Mouse (Mus musculus): ENCODE results near the gene Tpcn1.

Tpcn1 gene

DNA sequence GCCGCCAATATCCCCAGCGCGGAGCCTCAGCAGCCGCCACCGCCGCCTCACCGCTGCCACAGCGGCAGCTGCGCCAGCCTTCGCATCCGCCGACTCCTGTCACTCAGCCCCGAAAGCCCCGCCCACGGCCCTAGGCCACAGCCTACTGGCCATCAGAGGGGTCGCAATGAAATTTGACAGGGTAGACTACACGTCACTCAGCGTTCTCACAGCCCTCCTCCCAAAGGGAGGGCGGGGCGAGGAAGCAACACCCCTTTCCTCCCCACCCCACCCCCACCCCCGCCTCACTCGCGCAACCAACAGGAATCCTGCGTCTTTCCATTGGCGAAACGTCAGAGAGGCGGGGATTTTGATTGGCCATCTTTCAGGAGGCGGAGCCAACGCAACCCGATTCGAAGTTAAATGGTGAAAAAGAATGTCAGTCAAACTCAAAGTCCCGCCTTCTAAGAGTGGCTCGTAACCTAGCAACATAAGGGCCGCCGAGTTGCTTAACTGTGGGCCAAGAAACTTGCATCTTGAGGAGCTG lies at the start of gene Tpcn1, which contains the start of gene Iqcd:
Tpcn1 (minus strand) TSS at position 105 of the 526 bp plus-strand sequence.
Iqcd (plus strand) TSS at position 448 of the 526 bp plus-strand sequence.
- peak; percentile 99 for DNase-seq

- no peak for DNase-seq
Measured at GRCm38 (mm10) chr5:120635633-120636032, 47.2 kb upstream of the Tpcn1 start.

GRCm38 (mm10) chr5:120634860-120635259 lies 46.4 kb upstream of the Tpcn1 start:
- no peak for DNase-seq

- no peak for DNase-seq
Measured at GRCm38 (mm10) chr5:120634131-120634530, 45.7 kb upstream of the Tpcn1 start, which contains the start of gene Cfap73. Gene Cfap73 (minus strand): TSS chr5:120634235.

GRCm38 (mm10) chr5:120631892-120632291 lies 43.4 kb upstream of the Tpcn1 start:
- DNase-seq: no peak

DNA sequence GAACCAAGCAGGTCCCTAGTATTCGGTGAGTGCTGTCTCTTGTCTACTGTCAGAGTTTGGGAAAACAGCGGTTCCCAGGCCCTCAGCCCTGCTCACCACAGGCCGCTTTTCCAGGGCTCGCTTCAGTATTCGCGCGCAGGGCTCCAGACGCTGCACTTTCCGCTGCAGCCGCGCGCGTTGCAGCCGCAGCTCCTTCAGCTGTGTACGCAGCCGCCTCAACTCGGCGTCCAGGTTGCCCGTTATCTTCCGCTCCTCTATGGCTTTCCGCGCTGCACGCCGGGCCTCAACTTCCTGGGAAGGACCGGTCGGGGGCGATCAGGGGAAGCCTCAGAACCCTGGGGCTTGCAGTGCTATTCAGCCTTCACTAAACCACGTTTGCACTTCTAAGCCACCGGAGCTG lies 42.7 kb upstream of the Tpcn1 start:
- no peak for DNase-seq

DNA sequence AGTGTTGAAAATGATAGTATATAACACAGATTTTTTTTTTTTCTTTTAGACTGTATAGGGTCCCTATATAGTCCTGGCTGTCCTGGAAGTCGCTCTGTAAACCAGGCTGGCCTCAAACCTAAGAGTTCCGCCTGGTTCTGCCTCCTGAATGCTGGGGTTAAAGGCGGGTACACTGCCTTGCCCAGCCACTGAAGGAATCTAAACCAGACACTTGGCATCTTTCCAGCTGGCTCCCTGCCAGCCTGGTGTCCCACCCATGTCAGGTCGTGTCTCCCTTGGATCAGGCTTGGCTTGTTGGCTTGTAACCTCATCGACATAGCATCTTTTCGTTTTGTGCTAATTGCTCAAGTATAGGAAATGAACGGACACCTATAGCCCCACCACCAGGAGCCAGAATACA lies 40.2 kb upstream of the Tpcn1 start:
- DNase-seq: no peak

- no peak for DNase-seq
Measured at GRCm38 (mm10) chr5:120627515-120628300, 39.2 kb upstream of the Tpcn1 start.

DNA sequence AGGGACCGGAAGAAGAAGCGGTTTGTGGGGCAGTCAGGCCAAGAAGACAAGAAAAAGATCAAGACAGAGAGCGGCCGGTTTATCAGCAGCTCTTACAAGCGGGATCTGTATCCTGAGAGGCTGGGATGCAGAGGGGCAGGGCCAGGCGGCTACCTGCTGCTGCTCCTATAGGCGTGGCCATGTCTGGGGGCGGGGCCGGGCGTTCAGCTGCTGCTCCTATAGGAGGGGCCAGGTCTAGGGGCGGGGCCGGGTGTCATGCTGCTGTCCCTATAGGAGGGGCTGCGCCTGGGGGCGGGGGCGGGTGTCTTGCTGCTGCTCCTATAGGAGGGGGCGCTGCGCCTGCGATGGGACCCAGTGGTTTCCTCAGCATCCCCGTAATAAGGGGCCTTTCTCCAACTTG lies 37.9 kb upstream of the Tpcn1 start:
- DNase-seq: no peak

DNA sequence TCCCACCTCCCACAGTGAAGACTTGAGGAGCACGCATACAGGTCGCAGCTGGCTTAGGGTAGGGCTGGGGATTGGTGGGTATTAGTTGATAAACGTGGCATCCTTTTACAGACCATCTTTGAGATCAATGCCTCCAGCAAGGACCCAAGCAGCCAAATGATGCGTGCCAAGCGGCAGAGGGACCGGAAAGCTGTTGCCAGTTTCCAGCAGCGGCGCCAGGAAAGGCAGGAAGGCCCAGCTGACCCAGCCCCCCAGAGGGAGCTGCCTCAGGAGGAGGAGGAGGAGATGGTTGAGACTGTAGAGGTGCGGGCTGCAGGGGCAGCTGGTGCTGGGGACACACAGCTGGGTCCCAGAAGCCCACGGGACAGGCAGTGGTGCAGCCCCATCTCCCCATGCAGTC lies 36.0 kb upstream of the Tpcn1 start:
- no peak for DNase-seq

GRCm38 (mm10) chr5:120622198-120622851 lies 33.9 kb upstream of the Tpcn1 start:
- DNase-seq: no peak

- no peak for DNase-seq
Measured at GRCm38 (mm10) chr5:120621846-120622197, 33.3 kb upstream of the Tpcn1 start.

DNA sequence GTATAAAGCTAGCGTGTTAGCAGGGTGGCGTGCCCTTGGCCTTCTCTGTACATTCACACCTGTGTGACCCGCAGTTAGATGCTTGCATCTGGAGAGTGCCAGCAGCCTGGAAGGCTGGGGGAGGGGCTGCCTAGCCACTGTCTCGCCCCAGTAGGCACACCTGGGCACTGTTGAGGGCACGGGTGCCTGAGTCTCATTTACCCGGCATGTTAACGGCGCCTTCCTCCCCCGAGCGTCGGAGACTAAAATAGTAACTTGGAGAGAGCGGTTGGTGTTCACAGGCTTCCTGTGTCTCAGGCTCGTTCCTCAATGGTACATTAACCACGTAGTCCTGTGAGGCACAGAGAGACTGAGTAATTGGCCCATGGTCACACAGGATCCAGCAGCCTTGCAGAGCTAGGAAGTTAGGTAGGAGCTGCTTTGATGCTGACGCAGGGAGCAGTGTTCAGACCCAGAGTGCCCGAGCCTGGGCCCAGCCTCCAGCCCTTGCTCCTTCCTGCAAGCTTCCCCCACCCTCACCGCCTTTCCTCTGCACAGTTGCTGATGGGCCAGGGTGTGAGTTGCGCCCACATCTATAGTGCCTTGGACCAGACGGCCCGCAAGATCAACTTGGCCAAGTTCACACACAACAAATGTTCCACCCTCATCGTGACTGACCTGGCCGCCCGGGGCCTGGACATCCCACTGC lies 32.7 kb upstream of the Tpcn1 start:
- no peak for DNase-seq

GRCm38 (mm10) chr5:120620375-120621077 lies 32.1 kb upstream of the Tpcn1 start:
- DNase-seq: peak; percentile 82

DNA sequence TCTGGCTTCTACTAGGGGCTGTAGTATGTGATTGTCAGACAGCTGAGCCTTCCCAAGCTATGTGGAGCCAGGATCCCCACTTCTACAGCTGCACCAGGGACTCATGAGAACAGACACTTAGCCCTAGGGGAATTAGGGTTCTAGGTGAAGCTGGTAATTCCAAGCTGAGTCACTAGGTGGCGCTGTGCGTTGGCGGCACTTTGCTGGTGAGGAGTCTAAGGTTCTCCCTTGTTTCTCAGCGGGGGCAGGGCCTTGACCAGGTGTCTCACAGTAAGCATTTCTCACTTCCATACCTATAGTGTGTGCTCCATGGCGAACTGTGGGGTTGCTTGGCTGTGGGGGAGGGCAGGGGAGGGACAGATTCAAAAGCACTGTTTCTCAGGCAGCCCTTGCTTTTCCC lies 30.7 kb upstream of the Tpcn1 start:
- peak; percentile 68 for DNase-seq

DNA sequence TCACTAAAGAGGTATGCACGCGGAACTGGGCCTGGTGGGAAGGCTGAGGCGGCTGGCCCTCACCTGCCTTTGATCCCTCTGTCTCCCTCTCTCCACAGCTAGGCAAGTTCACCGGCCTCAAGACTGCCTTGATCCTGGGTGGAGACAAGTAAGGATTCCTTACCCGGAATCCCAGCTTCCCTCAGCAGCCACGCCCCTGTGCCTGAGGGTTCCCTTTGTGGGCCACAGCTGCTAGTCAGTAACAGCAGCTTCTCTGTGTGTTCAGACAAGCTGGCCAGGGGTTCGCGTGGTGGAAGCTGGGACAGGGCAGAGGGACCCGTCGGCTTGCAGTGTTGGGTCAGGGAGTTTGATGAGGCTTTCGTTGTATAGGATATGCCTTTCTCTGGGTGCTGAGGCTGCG lies 30.3 kb upstream of the Tpcn1 start:
- no peak for DNase-seq

- DNase-seq: no peak
Measured at GRCm38 (mm10) chr5:120615903-120616302, 27.4 kb upstream of the Tpcn1 start.

DNA sequence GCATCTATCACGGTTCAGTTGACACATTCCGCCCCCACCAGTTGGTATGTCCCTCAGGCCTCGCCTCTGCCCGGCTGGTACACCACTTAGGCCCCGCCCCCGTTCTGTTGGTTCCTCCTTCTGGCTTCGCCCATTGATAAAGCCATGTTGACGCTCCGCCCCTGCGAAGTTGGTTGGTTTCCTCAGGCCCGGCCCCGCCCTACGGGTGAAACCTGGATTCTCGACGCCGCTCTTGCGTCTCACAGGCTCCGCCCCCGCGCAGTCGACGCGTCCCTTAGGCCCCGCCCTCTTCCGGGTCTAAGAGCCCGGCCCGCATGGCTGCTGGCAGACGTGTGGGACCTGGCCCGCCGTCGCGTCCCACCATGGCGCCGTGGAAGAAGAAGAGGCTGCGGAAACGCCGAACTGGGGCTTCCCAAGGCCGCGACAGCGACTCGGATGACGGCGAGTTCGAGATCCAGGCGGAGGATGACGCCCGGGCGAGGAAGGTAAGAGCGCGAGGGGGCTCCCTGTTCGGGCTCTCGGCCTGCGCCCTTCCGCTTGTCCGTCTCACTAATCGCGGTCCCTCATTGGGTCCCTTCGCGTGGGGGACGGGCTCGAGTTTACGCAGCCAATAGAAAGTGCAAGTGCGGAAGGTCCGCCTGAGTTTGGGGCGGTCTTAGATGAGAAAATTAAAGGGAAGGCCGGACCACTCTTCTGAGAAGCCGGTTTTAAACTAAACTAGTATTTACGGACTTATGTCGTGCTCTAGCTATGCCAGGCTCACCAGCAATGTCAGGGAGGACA lies 24.5 kb upstream of the Tpcn1 start:
- DNase-seq: peak; percentile 100

- DNase-seq: peak; percentile 98
Measured at GRCm38 (mm10) chr5:120612442-120612821, 24.0 kb upstream of the Tpcn1 start, which contains the start of the genes Rita1 and Ddx54. Gene Rita1 (minus strand): TSS chr5:120612589. Gene Ddx54 (plus strand): TSS chr5:120612739.

GRCm38 (mm10) chr5:120611416-120611815 lies 22.9 kb upstream of the Tpcn1 start:
- no peak for DNase-seq

DNA sequence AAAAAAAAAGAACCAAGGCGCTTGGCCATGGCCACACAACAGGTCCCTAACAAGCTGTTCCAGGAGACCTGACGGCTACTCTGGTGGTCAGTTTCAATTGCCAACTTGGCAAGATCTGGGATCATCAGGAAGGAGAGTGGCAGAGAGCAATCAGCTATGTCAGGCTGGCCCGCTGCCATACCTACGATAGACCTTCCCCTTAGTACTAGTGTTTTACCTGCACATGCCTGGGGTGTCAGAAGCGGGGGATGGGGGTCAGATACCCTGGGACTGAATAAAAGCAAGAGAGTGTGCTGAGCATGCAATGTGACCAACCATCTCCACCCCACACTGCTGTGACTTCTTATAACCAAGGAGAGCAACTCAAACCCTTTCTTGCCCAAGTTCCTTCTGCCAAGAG lies 22.4 kb upstream of the Tpcn1 start:
- no peak for DNase-seq

- no peak for DNase-seq
Measured at GRCm38 (mm10) chr5:120609246-120609775, 20.8 kb upstream of the Tpcn1 start.
